Mouse (Mus musculus) fat pad, adult 2 months (tissue): ENCODE results near the gene Hsp90ab1.

Experiments
- DNase-seq: peaks from one replicate; pipeline ENCODE4 v3.0.0-alpha.2; 2011; ENCODE audit warnings: low read depth, low spot score; ENCODE audit errors: extremely low read depth

The Hsp90ab1 gene

DNA sequence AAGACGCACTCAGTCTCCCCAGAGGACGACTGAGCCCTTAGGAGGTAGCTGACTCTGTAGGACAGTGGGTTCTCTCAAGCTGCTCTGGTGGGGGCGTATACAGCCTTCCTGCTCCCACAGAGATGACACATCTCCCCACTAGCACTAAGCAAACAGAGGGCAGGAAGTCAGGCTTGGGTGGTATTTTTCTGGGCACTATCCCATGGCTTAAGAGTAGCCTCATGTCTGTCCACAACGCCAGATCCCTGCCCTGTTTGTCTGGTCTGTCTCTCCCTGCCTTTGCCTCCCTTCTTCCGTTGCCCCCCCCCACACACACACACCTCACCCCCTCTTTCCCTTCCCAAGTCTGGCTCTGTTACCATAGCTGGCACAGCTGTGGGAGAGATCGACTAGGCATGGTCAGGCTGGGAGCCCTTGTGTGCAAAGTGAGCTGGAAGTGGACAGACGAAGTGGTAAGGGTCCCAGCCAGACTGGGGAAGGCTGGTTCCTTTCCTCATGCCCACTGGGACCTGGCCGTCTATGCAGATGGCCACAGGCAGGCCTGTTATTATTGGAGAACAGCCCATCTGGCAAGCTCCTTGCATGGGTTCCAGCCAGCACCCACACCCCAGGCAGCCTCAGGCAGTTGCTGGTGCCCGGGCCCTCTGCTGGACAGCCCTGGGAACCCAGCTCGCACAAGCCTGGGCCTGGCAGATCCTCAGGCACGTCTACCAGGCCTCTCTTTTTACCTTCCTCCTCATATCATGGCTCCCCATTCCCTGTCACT lies 23.7 kb upstream of the Hsp90ab1 start:
- DNase-seq = no peak

DNA sequence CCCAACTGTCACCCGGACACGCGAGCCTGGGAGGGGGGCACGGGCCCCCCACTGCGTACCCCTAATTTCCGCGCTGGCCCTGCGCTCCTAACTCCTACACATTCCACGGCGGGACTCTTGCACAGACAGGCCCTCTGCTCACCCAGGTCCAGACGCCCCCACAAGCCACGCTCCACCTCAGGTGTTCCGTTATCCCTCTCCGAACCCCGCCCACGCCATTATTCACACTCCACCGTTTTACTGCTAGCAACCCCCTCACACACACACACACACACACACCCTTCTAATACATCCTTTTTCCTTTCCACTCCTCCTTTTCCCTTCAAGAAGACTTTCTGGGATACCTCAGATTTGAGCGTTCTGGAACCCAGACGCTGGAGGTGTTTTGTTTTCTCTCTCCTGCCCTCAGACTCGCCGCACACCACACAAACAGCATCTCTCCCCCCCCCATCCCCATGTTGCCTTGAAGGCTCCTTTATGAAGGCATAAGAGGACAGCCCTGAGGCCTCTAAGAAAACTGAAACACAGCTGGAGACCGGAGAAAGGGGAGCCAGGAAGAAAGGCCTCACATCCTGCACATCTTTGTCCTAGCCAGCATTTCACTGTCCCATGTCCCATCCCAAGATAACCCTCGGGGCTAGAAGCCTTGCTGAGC lies 22.8 kb upstream of the Hsp90ab1 start:
- DNase-seq = no peak

- DNase-seq = no peak
These were observed 22.0 kb upstream of the Hsp90ab1 start for GRCm38 (mm10) chr17:45594881-45595735.

DNA sequence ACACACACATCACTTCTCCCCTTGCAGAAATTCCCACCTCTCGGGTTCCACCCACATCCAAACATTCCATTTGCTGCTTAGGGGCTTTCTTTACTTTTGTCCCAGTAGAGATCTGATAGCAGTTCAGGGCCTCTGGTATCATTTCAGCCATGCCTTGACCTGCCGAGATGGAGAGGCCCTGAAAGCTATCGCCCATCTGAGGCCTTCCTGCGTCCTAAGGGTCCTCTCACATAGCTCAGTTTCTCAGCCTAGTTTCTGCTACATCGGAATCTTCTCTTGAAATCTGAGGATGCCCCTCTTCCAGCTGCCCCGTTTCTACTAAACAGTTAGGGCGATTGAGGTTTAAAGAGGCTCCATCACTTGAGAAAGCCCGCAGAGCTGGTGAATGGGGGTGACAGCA lies 21.1 kb upstream of the Hsp90ab1 start:
- no peak for DNase-seq

DNA sequence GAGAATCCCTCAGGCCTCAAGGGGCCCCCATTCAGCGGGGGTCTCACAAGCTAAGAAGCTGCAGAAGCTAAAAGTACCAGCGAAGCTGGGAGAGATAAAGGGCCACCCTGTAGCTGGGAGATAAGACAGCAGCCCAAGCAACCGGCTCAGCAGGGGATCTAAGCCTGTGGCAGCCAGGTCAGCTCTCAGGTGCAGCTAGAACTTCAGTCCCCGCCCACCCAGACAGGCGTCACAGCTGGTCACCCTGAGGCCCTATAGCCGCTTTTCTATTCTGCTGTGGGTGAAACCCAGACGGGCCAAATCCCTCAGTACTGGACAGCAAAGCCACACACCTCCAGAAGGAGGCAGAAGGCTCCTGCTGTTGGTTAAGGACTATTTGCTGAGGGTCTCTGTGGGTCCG lies 20.4 kb upstream of the Hsp90ab1 start:
- DNase-seq = no peak

GRCm38 (mm10) chr17:45592606-45593431 lies 19.7 kb upstream of the Hsp90ab1 start:
- DNase-seq = no peak

GRCm38 (mm10) chr17:45591701-45592605 lies 18.9 kb upstream of the Hsp90ab1 start:
- DNase-seq = no peak

- DNase-seq = no peak
These were observed 17.3 kb upstream of the Hsp90ab1 start for GRCm38 (mm10) chr17:45590410-45590809.

- DNase-seq = no peak
These were observed 16.8 kb upstream of the Hsp90ab1 start for GRCm38 (mm10) chr17:45589844-45590243.

- no peak for DNase-seq
These were observed 16.2 kb upstream of the Hsp90ab1 start for GRCm38 (mm10) chr17:45589236-45589635.

GRCm38 (mm10) chr17:45588370-45588769 lies 15.3 kb upstream of the Hsp90ab1 start:
- DNase-seq = no peak

- no peak for DNase-seq
These were observed 13.4 kb upstream of the Hsp90ab1 start for GRCm38 (mm10) chr17:45586449-45586837.

DNA sequence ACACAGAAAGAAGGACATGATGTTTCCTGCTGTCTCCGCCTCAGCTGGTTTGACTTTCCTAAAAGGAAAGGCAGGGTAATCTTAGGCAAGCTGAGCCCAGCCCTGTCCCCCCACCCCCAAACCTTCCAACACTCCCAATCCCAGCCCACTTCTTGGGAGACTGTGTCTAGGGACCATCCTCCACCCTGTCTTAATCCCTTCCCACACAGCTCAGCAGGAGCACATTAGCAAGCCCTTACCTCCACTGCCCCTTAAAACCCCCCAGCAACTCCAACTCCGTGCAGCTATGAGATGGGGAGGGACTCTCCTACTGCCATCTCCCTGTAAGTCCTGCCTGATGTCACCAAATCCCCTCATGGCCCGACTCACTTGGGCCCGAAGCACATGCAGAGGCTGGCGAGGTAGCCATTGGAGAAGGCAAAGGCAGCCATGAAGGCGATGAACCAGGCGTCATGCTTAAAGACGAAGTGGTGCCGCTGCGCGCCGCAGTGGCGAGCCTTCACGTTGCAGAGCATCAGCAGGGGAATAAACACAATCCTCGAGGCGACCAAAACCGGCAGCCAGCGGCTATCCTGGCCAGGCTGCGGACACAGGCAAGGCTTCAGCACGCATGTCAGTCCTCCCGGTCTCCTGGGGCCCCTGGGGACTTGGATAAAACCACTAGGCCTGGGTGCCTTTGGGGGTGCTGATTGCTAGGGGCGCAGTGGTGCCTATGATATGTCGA lies 12.8 kb upstream of the Hsp90ab1 start:
- no peak for DNase-seq

- DNase-seq = no peak
These were observed 12.0 kb upstream of the Hsp90ab1 start for GRCm38 (mm10) chr17:45584939-45585678.

DNA sequence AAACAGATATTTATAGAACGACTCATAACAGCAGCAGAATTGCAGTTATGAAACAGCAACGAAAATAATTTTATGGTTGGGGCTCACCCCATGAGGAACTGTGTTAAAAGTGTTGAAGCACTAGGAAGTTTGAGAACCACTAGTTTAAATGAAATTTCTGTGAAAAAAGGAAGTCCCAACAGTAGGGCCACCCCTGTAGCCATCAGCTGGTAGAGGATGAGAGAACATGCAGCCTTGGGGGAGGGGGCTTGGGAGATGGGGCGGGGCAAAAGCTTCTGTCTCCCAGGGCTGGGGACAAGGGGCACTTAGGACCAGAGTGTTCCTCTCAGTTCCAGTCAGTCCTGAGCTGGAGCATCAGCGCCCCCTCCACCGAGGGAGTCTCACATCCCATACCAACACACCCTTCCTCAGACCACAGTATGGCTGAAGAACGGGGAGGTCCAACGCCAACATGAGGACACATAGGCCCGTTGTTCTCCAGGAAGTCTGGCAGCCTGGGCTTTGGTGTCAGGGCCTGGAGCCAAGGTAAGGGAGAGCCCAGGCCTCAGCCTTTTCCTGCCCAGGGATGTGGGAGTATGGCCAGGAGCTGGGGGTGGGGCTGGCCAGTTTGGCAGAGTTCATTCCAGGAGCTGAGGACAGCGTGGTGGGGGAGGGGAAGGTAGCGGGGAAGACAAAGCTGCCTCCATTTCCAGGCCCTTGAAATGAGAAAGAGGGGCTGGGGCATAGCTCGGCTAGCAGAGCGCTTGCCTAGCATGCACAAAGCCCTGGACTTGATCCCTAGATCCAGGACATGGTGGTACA lies 11.2 kb upstream of the Hsp90ab1 start:
- DNase-seq = no peak

- DNase-seq = no peak
These were observed 9.8 kb upstream of the Hsp90ab1 start for GRCm38 (mm10) chr17:45582715-45583355.

GRCm38 (mm10) chr17:45582188-45582587 lies 9.1 kb upstream of the Hsp90ab1 start:
- DNase-seq = no peak
